Mouse (Mus musculus) thymus, adult 2 months (tissue): ENCODE measurements around the gene Il13.

ENCODE experiments used
- CTCF ChIP-seq: fragments of 200-500 bp; IDR thresholded peaks from 2 replicates; pipeline ENCODE4 v1.5.1; 2012; ENCODE audit warnings: mild to moderate bottlenecking, control low read depth, low read length, moderate library complexity, borderline replicate concordance; ENCODE audit not compliant: control insufficient read depth, poor library complexity, insufficient read depth; ENCODE audit errors: extremely low read depth
- POLR2A ChIP-seq: fragments of 200-500 bp; IDR thresholded peaks from 2 replicates; pipeline ENCODE4 v1.6.1; 2012; ENCODE audit warnings: mild to moderate bottlenecking, low read length, control low read depth, moderate library complexity; ENCODE audit not compliant: control insufficient read depth, poor library complexity, insufficient read depth; ENCODE audit errors: extremely low read depth

- TF ChIP-seq CTCF, result no peak
- no peak for TF ChIP-seq POLR2A
Measured at GRCm38 (mm10) chr11:53633644-53634043, 858 bp downstream of the Il13 start.
